Mouse (Mus musculus): ENCODE data around the gene Fam169a. TPM values are rescaled to one million over a fixed set of nuclear protein-coding genes. Genes with fewer than 3 reads are reported as not detected.

The Fam169a gene
- 2.1 and 2.4 TPM in 2 replicates for polyA plus RNA-seq (2015; fragmentation: Nextera tagmentation; extraction: Ambion mirVana)

DNA sequence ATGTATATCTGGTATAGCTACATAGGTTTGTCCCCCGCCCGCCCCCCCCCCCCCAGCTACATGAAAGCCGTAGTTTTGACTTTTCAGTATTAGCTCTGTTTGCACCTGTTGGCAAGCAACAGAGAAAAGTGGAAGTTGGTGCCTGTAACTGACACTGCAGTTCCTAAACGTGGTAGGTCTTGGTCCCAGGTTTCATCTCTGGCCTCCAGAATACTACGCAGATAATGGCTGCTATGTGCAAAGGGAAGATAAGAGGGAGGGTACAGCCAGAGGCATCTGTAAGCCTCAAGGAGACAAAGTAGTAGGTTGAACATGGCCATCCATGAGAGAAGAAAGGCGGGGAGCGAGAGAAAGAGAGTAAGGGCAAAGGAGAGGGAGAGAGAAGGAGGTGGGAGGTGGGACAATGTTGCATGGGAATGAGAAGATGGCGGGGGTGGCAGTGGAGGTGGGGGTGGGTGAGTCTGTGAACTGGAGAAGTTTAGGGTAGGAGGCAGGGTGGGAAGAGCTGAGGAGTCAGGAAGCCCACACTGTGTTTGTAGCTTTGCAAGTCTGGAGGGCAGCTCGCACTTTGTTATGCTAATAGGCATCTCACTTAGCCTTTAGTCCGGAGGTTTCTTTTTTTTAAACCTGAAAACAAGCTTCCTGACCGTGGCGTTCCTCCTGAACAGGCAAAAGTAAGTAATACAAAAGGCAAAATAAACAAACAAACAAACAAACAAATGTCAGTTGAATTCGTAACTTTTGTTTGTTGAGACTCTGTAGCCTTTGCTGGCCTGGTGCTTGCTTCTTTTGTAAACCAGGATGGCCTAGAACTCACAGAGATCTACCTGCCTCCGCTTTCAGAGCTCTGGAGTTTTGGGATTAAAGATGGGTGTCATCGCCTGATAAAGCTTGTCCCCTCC, at the start of gene Fam169a:
Fam169a (plus strand) TSS at position 638 of the 902 bp plus-strand sequence.
- H3K9me3 ChIP-seq = no peaks in the 10 kb centered on the region
- ATAC-seq = no peak

GRCm38 (mm10) chr13:97017711-97018110, 49.4 kb upstream of the Fam169a start:
- H3K4me3 ChIP-seq (replicated peaks) = no peak overlapping the region
- H3K9ac ChIP-seq = no peak overlapping the region
- no peak for ATAC-seq
- H3K36me3 ChIP-seq = no peaks in the 10 kb centered on the region
- WGBS = 93% methylated on average over 3 of the region's 3 CpGs
- H3K27ac ChIP-seq = no peak overlapping the region
- no peaks in the 10 kb centered on the region for H3K4me1 ChIP-seq (replicated peaks)
- no peak overlapping the region for H3K4me2 ChIP-seq (replicated peaks)
- no peaks in the 10 kb centered on the region for H3K27me3 ChIP-seq (replicated peaks)
- no peaks in the 10 kb centered on the region for H3K9me3 ChIP-seq

More for the DNA sequence above, at the start of gene Fam169a:
- H3K27ac ChIP-seq = no peak within 1 kb of the TSS
- no peaks in the 10 kb centered on the region; the same call in 1 of the 2 replicates for H3K27me3 ChIP-seq (replicated peaks)
- no peak within 1 kb of the TSS for H3K4me3 ChIP-seq (replicated peaks)
- H3K36me3 ChIP-seq = no peaks in the 10 kb centered on the region
- no peak within 1 kb of the TSS for H3K4me2 ChIP-seq (replicated peaks)
- H3K9ac ChIP-seq = no peak within 1 kb of the TSS
- peaks cover 5% of the 10 kb centered on the region; the same call in 1 of the 2 replicates for H3K4me1 ChIP-seq (replicated peaks)
- WGBS = 68% methylated on average over 15 of the region's 15 CpGs

DNA sequence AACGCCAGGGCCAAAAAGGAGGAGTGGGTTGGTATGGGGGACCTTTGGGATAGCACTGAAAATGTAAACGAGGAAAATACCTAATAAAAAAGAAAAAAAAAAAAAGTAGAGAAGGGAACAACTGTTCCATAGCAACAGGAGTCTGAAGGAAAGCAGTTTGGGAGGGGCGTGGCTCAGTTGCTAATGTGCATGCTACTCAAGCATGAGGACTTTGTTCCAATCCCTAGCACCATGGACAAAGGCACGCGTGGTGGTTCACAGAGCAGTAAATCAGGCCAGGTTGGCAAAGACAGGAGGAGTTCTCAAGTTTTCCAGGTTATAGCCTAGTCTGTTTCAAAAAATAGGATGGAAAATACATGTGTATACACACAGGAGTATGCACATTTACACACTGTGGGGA, 47.0 kb upstream of the Fam169a start:
- ATAC-seq = no peak

GRCm38 (mm10) chr13:97021906-97022305, 45.2 kb upstream of the Fam169a start:
- no peaks in the 10 kb centered on the region for H3K36me3 ChIP-seq
- H3K27ac ChIP-seq = no peak overlapping the region
- H3K4me1 ChIP-seq (replicated peaks) = no peaks in the 10 kb centered on the region
- no peak overlapping the region for H3K4me2 ChIP-seq (replicated peaks)
- ATAC-seq = no peak
- 37% methylated on average over 4 of the region's 4 CpGs for WGBS
- H3K27me3 ChIP-seq (replicated peaks) = no peaks in the 10 kb centered on the region
- H3K9ac ChIP-seq = no peak overlapping the region
- H3K4me3 ChIP-seq (replicated peaks) = no peak overlapping the region
- no peaks in the 10 kb centered on the region for H3K9me3 ChIP-seq

More for the DNA sequence above, 47.0 kb upstream of the Fam169a start:
- H3K9me3 ChIP-seq = no peaks in the 10 kb centered on the region
- H3K4me2 ChIP-seq (replicated peaks) = no peak overlapping the region
- WGBS = 75% methylated on average over 5 of the region's 5 CpGs
- no peaks in the 10 kb centered on the region for H3K4me1 ChIP-seq (replicated peaks)
- no peaks in the 10 kb centered on the region for H3K36me3 ChIP-seq
- H3K27me3 ChIP-seq (replicated peaks) = no peaks in the 10 kb centered on the region
- H3K4me3 ChIP-seq (replicated peaks) = no peak overlapping the region
- no peak overlapping the region for H3K9ac ChIP-seq
- no peak overlapping the region for H3K27ac ChIP-seq

GRCm38 (mm10) chr13:97030075-97030474, 37.0 kb upstream of the Fam169a start:
- WGBS = 87% methylated on average over 13 of the region's 13 CpGs
- H3K4me3 ChIP-seq (replicated peaks) = no peak overlapping the region

DNA sequence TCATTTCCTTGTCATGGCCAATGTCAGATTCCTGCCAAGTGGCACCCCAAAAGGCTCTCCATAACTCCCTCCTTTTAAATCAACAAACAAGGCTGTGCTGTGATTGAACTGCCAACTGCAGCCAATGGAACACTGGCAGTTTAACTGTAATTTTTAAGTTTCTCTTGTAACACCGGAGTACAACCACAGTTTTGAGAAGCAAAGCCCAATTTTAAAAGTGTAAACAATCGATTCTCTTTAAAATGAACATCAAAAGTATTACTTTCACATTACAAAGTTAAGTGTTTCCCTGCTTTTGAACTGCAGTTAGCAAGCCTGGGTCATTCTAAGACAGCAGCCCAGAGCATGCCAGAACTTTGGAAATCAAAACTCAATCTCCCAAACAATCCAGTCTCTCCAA, 32.8 kb upstream of the Fam169a start, which contains the start of gene 1700029F12Rik:
1700029F12Rik (minus strand) TSS at position 101 of the 400 bp plus-strand sequence.
- WGBS = 86% methylated on average over 2 of the region's 2 CpGs
- ATAC-seq = no peak
- no peaks in the 10 kb centered on the region for H3K9me3 ChIP-seq

More at GRCm38 (mm10) chr13:97030075-97030474, 37.0 kb upstream of the Fam169a start:
- no peaks in the 10 kb centered on the region for H3K27me3 ChIP-seq (replicated peaks)
- H3K36me3 ChIP-seq = no peaks in the 10 kb centered on the region
- no peak overlapping the region for H3K27ac ChIP-seq
- ATAC-seq = no peak
- no peaks in the 10 kb centered on the region for H3K4me1 ChIP-seq (replicated peaks)
- no peak overlapping the region for H3K4me2 ChIP-seq (replicated peaks)
- H3K9ac ChIP-seq = no peak overlapping the region
- H3K9me3 ChIP-seq = no peaks in the 10 kb centered on the region

GRCm38 (mm10) chr13:97051158-97051557, 15.9 kb upstream of the Fam169a start:
- Histone ChIP-seq H3K4me3 (replicated peaks) (no peak overlapping the region), H3K9me3 (no peaks in the 10 kb centered on the region), H3K27me3 (replicated peaks) (no peaks in the 10 kb centered on the region), H3K9ac (no peak overlapping the region), H3K27ac (no peak overlapping the region), H3K4me2 (replicated peaks) (no peak overlapping the region), H3K4me1 (replicated peaks) (no peaks in the 10 kb centered on the region), H3K36me3 (no peaks in the 10 kb centered on the region)
- whole genome bisulfite sequencing = 74% methylated on average over 6 of the region's 6 CpGs
- ATAC-seq = no peak

More for the DNA sequence above, 32.8 kb upstream of the Fam169a start, which contains the start of gene 1700029F12Rik:
- Histone ChIP-seq H3K27ac (no peak within 1 kb of the TSS), H3K4me3 (replicated peaks) (no peak within 1 kb of the TSS), H3K36me3 (no peaks in the 10 kb centered on the region), H3K4me1 (replicated peaks) (no peaks in the 10 kb centered on the region), H3K9ac (no peak within 1 kb of the TSS), H3K27me3 (replicated peaks) (no peaks in the 10 kb centered on the region), H3K4me2 (replicated peaks) (no peak within 1 kb of the TSS)

DNA sequence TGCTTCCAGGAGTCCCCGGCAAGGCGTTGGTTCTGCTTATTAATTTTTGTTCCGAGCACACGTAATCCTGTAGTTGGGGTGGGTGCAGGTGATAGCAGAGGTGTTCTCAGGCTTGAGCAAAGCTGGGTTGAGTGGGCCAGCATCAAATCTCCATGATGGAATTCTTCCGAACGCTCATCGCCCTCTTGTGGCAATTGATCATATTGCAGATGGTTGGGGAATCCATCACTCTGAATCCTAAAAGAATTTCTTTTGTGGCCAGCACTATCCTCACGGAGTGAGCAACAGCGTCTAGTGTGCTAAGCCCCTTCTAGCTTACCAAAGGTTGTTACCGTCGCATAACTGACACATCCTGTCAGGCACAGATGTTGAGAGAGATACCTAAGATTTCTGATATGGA, 14.4 kb upstream of the Fam169a start:
- no peak for ATAC-seq
- Histone ChIP-seq H3K4me3 (replicated peaks) (no peak overlapping the region), H3K4me1 (replicated peaks) (no peaks in the 10 kb centered on the region), H3K27ac (no peak overlapping the region), H3K27me3 (replicated peaks) (no peaks in the 10 kb centered on the region), H3K36me3 (no peaks in the 10 kb centered on the region), H3K4me2 (replicated peaks) (no peak overlapping the region), H3K9ac (no peak overlapping the region), H3K9me3 (no peaks in the 10 kb centered on the region)
- 15% methylated on average over 11 of the region's 11 CpGs for WGBS

DNA sequence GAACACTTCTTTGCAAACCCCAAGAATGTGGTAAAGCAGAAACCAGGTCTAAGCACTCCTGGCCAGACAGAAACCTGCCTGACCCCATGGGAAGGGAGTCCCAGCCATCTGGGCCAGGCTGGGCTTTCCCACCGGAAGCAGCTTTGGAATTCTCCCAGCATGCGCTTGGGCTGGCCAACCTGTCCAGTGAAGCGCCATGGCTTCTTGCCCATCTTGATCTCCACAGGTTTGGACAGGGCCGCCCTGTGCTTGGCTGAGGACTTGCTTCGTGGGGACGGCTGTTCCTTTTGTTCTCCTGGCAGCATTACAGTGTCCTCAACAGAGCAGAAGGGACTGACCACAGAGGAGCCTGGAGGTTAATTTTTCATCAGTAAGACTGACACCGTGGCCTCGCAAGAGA, 13.2 kb upstream of the Fam169a start:
- H3K36me3 ChIP-seq = no peaks in the 10 kb centered on the region
- H3K4me2 ChIP-seq (replicated peaks) = no peak overlapping the region
- WGBS = 74% methylated on average over 8 of the region's 8 CpGs
- H3K4me1 ChIP-seq (replicated peaks) = no peaks in the 10 kb centered on the region
- H3K9me3 ChIP-seq = no peaks in the 10 kb centered on the region
- H3K9ac ChIP-seq = no peak overlapping the region
- H3K27ac ChIP-seq = no peak overlapping the region
- no peak overlapping the region for H3K4me3 ChIP-seq (replicated peaks)
- no peaks in the 10 kb centered on the region for H3K27me3 ChIP-seq (replicated peaks)
- no peak for ATAC-seq

GRCm38 (mm10) chr13:97057817-97058216, 9.3 kb upstream of the Fam169a start:
- Histone ChIP-seq H3K9ac (no peak overlapping the region), H3K4me1 (replicated peaks) (no peaks in the 10 kb centered on the region), H3K4me2 (replicated peaks) (no peak overlapping the region), H3K27ac (no peak overlapping the region), H3K27me3 (replicated peaks) (no peaks in the 10 kb centered on the region), H3K36me3 (no peaks in the 10 kb centered on the region), H3K4me3 (replicated peaks) (no peak overlapping the region), H3K9me3 (no peaks in the 10 kb centered on the region)
- WGBS = 50% methylated on average over 4 of the region's 4 CpGs
- no peak for ATAC-seq

DNA sequence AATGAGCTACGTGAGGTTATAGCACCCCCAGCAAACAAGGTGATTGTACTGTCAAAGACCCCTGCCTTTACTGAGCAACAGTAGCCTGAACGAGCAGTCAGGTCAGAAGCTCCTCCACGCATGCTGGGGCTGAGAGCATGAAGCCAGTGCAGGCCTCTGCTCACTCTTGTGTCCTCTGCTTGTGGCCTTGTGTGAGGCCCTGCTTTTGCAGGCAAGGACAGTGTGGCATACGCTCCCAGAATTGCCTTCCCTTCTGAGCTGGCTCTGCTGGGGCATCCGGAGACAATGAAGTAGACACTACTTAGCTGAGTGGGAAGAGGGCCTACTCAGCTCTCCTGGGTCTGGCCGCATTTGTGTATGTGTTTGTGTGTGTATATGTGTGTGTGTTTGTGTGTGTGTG, 7.3 kb upstream of the Fam169a start:
- ATAC-seq = no peak
- Histone ChIP-seq H3K4me3 (replicated peaks) (no peak overlapping the region), H3K4me2 (replicated peaks) (no peak overlapping the region), H3K4me1 (replicated peaks) (no peaks in the 10 kb centered on the region), H3K36me3 (no peaks in the 10 kb centered on the region), H3K27ac (no peak overlapping the region), H3K27me3 (replicated peaks) (no peaks in the 10 kb centered on the region), H3K9ac (no peak overlapping the region), H3K9me3 (no peaks in the 10 kb centered on the region)
- WGBS = 89% methylated on average over 6 of the region's 6 CpGs

GRCm38 (mm10) chr13:97060331-97060730, 6.8 kb upstream of the Fam169a start:
- WGBS = 57% methylated on average over 2 of the region's 8 CpGs

More at GRCm38 (mm10) chr13:97060331-97060730, 6.8 kb upstream of the Fam169a start:
- H3K4me3 ChIP-seq (replicated peaks) = no peak overlapping the region
- H3K27ac ChIP-seq = no peak overlapping the region
- peak; percentile 51; the same call in 1 of the 2 replicates for ATAC-seq
- no peaks in the 10 kb centered on the region for H3K9me3 ChIP-seq
- H3K36me3 ChIP-seq = no peaks in the 10 kb centered on the region
- no peak overlapping the region for H3K4me2 ChIP-seq (replicated peaks)
- H3K27me3 ChIP-seq (replicated peaks) = no peaks in the 10 kb centered on the region
- no peaks in the 10 kb centered on the region for H3K4me1 ChIP-seq (replicated peaks)
- no peak overlapping the region for H3K9ac ChIP-seq

All from intestine, embryonic 15.5 days (tissue).